Mouse (Mus musculus) MEL (cell line): ENCODE measurements around the gene Aak1.

Source experiments
- CHD1 ChIP-seq: IDR thresholded peaks from 2 replicates; pipeline ENCODE4 v1.6.1; 2012; ENCODE audit warnings: low read depth, mild to moderate bottlenecking, inconsistent platforms, low read length, improper control_type of control experiment
- CTCF ChIP-seq, 3 experiments: IDR thresholded peaks in 2 of 3; conservative IDR thresholded peaks in 1 of 3; 2 replicates each; pipeline ENCODE4 v1.5.1; 2011 to 2012; ENCODE audit warnings: low read length in 3 of 3, low read depth in 2 of 3, mild to moderate bottlenecking in 2 of 3, improper control_type of control experiment in 1 of 3, inconsistent platforms in 1 of 3, mixed read lengths in 1 of 3, moderate library complexity in 1 of 3; ENCODE audit not compliant: control insufficient read depth in 1 of 3, insufficient read depth in 1 of 3, poor library complexity in 1 of 3, severe bottlenecking in 1 of 3
- EP300 ChIP-seq, 2 experiments: IDR thresholded peaks; 2 replicates each; pipeline ENCODE4 v1.6.1; 2011; ENCODE audit warnings: improper control_type of control experiment in 2 of 2, low read length in 2 of 2, low read depth in 1 of 2, mild to moderate bottlenecking in 1 of 2
- ETS1 ChIP-seq: IDR thresholded peaks from 2 replicates; pipeline ENCODE4 v1.6.1; 2012; ENCODE audit warnings: low read depth, mild to moderate bottlenecking, inconsistent platforms, low read length, improper control_type of control experiment, moderate library complexity
- GATA1 ChIP-seq: IDR thresholded peaks from 2 replicates; pipeline ENCODE4 v1.6.1; 2011; ENCODE audit warnings: low read depth, low read length, improper control_type of control experiment
- MAX ChIP-seq: IDR thresholded peaks from 2 replicates; pipeline ENCODE4 v1.6.1; 2011; ENCODE audit warnings: low read length, improper control_type of control experiment
- MXI1 ChIP-seq: IDR thresholded peaks from 2 replicates; pipeline ENCODE4 v1.6.1; 2011; ENCODE audit warnings: mild to moderate bottlenecking, low read depth, low read length, improper control_type of control experiment
- POLR2A ChIP-seq, 2 experiments: IDR thresholded peaks; 2 replicates each; pipeline ENCODE4 v1.6.1; 2011 to 2012; ENCODE audit warnings: low read length in 2 of 2, mild to moderate bottlenecking in 2 of 2, control low read depth in 1 of 2, improper control_type of control experiment in 1 of 2, low read depth in 1 of 2, moderate library complexity in 1 of 2; ENCODE audit not compliant: control insufficient read depth in 1 of 2, insufficient read depth in 1 of 2, poor library complexity in 1 of 2
- SIN3A ChIP-seq: IDR thresholded peaks from 2 replicates; pipeline ENCODE4 v1.6.1; 2012; ENCODE audit warnings: low read length, improper control_type of control experiment, inconsistent platforms

DNA sequence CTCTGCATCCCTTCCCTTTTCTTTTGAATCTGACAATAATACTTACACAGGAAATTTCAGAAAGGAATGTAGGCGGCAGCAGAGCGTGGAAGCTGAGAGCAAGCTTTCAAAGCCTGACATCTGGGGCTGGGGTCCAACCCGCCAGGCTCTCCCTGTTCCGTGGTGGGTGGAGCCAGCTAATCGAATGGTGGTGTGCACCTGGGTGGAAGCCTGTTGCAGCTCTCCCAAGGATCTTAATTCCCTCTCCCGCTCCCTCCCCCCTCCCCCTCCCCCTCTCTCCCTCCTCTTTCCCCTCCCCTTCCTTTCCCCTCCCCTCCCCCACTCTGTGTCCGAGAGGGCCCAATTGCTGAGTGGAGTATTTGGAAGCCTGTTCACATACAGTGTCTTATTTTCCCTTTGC lies 33.9 kb upstream of the Aak1 start:
- TF ChIP-seq CTCF (IDR thresholded peaks at IDR 0.05 in 2 of 3, conservative IDR thresholded peaks at IDR 0.05 in 1 of 3; ENCODE audit: control insufficient read depth in 1 of 3, insufficient read depth in 1 of 3, low read depth in 2 of 3, low read length in 3 of 3, poor library complexity in 1 of 3, severe bottlenecking in 1 of 3) (no peak), MXI1 (no peak), EP300 (IDR thresholded peaks at IDR 0.05; ENCODE audit: low read depth in 1 of 2, low read length in 2 of 2) (no peak), GATA1 (no peak), CHD1 (no peak), SIN3A (no peak), MAX (no peak), POLR2A (IDR thresholded peaks at IDR 0.05; ENCODE audit: control insufficient read depth in 1 of 2, insufficient read depth in 1 of 2, low read depth in 1 of 2, low read length in 2 of 2, poor library complexity in 1 of 2) (no peak), ETS1 (no peak)
